Mouse (Mus musculus) forebrain, embryonic 12.5 days (tissue): ENCODE measurements around the gene Stab2. TPM values are rescaled to one million over a fixed set of nuclear protein-coding genes. Genes with fewer than 3 reads are reported as not detected.

ENCODE experiments used
- ATAC-seq: fragments of 200-750 bp; cut with Nextera tagmentation; 2 replicates; pipeline ENCODE4 v1.8.0; 2017; ENCODE audit warnings: moderate TSS enrichment; ENCODE audit not compliant: low FRiP score
- H3K27ac ChIP-seq: fragments of 300-500 bp; sonication (generic); 2 replicates; pipeline ENCODE4 v1.5.1; 2016; ENCODE audit warnings: mild to moderate bottlenecking
- H3K27me3 ChIP-seq: fragments of 300-500 bp; sonication (generic); 2 replicates; pipeline ENCODE4 v1.6.1; 2016; ENCODE audit warnings: mild to moderate bottlenecking
- H3K36me3 ChIP-seq: fragments of 300-500 bp; sonication (generic); replicated peaks from 2 replicates; pipeline ENCODE4 v1.6.1; 2016; ENCODE audit warnings: mild to moderate bottlenecking
- H3K4me1 ChIP-seq: fragments of 300-500 bp; sonication (generic); 2 replicates; pipeline ENCODE4 v1.6.1; 2016
- H3K4me2 ChIP-seq: fragments of 300-500 bp; sonication (generic); 2 replicates; pipeline ENCODE4 v1.6.1; 2016; ENCODE audit warnings: mild to moderate bottlenecking, moderate library complexity
- H3K4me3 ChIP-seq: fragments of 300-500 bp; sonication (generic); replicated peaks from 2 replicates; pipeline ENCODE4 v1.5.1; 2016; ENCODE audit warnings: mild to moderate bottlenecking
- H3K9ac ChIP-seq: fragments of 300-500 bp; sonication (generic); 2 replicates; pipeline ENCODE4 v1.6.1; 2016; ENCODE audit warnings: mild to moderate bottlenecking
- H3K9me3 ChIP-seq: fragments of 300-500 bp; sonication (generic); 2 replicates; pipeline ENCODE4 v1.6.1; 2016
- WGBS: fragments of 180-500 bp; shearing (Covaris S2); methylation state at CpG from one replicate; pipeline ENCODE4 v1.1.7; 2016; 5-methylcytosine and 5-hydroxymethylcytosine counted together
- polyA plus RNA-seq: library from polyadenylated mRNA; unstranded; fragments of >200 nt; fragmentation: Nextera tagmentation; extraction: Ambion mirVana; gene quantifications from 2 replicates; pipeline ENCODE4 v1.2.1, GENCODE M21; 2016

Stab2 gene
- polyA plus RNA-seq, 1 experiment from 2014 or later = not detected

DNA sequence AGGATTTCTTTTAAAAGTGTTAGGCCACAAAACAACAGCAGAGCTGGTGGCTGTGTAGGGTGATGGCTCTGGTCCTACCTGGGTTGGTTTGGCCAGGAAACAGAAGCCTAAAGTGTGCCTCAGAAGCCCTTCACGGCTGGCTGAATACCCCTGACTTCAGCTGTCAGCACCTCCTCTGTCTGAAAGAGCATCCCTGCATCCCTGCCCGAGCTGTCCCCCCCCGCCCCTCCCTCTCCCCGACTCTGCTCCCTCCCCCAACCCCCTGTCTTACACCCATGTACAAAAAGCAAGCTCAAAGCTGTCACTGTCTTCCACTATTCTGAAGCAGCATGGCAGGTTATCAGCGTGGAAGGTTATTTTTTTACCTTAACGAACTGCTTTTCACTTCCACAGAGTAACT, 73.4 kb downstream of the Stab2 start:
- no peak for ATAC-seq
- no peak overlapping the region for H3K9ac ChIP-seq

GRCm38 (mm10) chr10:86933906-86934305, 73.9 kb downstream of the Stab2 start:
- WGBS = 37% methylated on average over 3 of the region's 3 CpGs
- peaks cover 5% of the 10 kb centered on the region; the same call in 1 of the 2 replicates for H3K4me1 ChIP-seq
- H3K36me3 ChIP-seq = no peaks in the 10 kb centered on the region
- no peak overlapping the region for H3K4me3 ChIP-seq
- no peak overlapping the region for H3K27ac ChIP-seq
- no peak overlapping the region for H3K9ac ChIP-seq
- no peaks in the 10 kb centered on the region for H3K9me3 ChIP-seq
- no peak overlapping the region for H3K4me2 ChIP-seq
- ATAC-seq = no peak
- no peaks in the 10 kb centered on the region for H3K27me3 ChIP-seq

More for the DNA sequence above, 73.4 kb downstream of the Stab2 start:
- Histone ChIP-seq H3K27me3 (no peaks in the 10 kb centered on the region), H3K27ac (no peak overlapping the region), H3K4me1 (peaks cover 5% of the 10 kb centered on the region; the same call in 1 of the 2 replicates), H3K4me3 (no peak overlapping the region), H3K4me2 (no peak overlapping the region), H3K9me3 (no peaks in the 10 kb centered on the region), H3K36me3 (no peaks in the 10 kb centered on the region)
- 25% methylated on average over 5 of the region's 6 CpGs for WGBS

DNA sequence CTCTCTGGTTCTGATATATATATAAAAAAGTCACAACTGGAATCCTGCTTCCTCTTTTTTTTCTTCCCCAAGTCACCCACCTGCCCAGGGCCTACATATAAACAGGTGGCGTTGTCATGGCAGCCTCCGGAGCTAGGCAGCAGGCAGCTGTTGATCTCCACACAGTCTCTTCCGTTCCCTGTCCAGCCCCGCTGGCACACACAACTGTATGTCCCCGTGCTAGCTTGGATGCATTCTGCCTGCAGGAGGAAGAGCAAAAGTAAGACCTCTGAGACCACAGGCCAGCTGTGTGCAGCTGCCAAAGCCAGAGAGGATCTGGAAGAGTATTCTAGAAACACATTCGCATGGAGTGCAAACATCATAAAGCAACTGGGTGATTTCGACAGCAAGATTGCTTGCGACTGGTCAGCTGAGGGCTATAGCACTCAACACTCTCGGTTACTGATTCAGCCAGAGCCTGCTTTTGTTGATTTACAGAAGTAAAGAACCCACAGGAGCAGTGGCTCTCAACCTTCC, 74.6 kb downstream of the Stab2 start:
- no peak for ATAC-seq
- Histone ChIP-seq H3K4me1 (peaks cover 5% of the 10 kb centered on the region; the same call in 1 of the 2 replicates), H3K4me3 (no peak overlapping the region), H3K36me3 (no peaks in the 10 kb centered on the region), H3K9ac (no peak overlapping the region), H3K4me2 (no peak overlapping the region), H3K9me3 (no peaks in the 10 kb centered on the region), H3K27me3 (no peaks in the 10 kb centered on the region), H3K27ac (no peak overlapping the region)
- 81% methylated on average over 9 of the region's 9 CpGs for WGBS

GRCm38 (mm10) chr10:86923602-86924001, 84.2 kb downstream of the Stab2 start:
- no peak for ATAC-seq
- WGBS = 96% methylated on average over 1 of the region's 1 CpGs
- H3K9me3 ChIP-seq = no peaks in the 10 kb centered on the region
- no peak overlapping the region for H3K9ac ChIP-seq
- no peaks in the 10 kb centered on the region for H3K36me3 ChIP-seq
- no peaks in the 10 kb centered on the region for H3K27me3 ChIP-seq
- no peak overlapping the region for H3K27ac ChIP-seq
- H3K4me2 ChIP-seq = no peak overlapping the region
- no peak overlapping the region for H3K4me3 ChIP-seq
- no peaks in the 10 kb centered on the region for H3K4me1 ChIP-seq

DNA sequence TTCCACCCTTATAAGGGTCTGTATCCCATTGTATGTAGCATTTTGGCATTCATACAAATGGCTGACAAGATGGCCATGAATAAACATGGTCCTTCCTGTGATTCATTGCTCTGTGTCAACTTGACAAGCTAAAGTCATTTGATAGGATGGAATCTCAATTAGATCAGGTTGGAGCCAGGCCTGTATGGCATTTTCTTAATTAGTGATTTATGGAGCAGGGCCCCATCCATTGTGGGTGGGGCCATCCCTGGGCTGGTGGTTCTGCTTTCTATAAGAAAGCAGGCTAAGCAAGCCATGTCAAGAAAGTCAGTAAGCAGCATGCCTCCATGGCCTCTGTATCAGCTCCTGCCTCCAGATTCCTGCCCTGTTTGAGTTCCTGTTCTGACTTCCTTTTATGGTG, 92.2 kb downstream of the Stab2 start:
- Histone ChIP-seq H3K36me3 (no peaks in the 10 kb centered on the region), H3K27me3 (no peaks in the 10 kb centered on the region), H3K9me3 (no peaks in the 10 kb centered on the region), H3K4me3 (no peak overlapping the region), H3K4me2 (no peak overlapping the region), H3K9ac (no peak overlapping the region), H3K4me1 (no peaks in the 10 kb centered on the region), H3K27ac (no peak overlapping the region)
- ATAC-seq = no peak

DNA sequence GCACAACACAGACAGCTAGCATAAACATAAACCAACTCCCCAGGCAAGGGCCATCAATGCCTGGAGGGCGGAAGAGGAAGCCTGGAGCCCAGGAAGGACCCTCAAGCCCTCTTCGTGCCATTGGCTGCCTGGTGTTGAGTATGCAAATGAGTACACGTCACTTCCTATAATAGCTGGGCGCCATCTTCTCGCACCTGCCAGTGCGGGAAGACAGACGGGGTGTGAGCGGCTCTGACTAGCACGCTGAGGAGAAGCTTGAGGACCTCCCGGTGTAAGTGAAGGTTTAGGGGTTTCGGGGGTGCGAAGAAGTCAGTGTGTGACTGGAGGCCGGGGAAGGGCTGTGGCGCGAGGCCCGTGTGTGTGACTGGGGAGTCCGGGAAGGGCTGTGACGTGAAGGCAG, 99.3 kb downstream of the Stab2 start:
- Histone ChIP-seq H3K4me3 (no peak overlapping the region), H3K27me3 (no peaks in the 10 kb centered on the region), H3K36me3 (no peaks in the 10 kb centered on the region), H3K9me3 (peaks cover 5% of the 10 kb centered on the region; the same call in 1 of the 2 replicates), H3K9ac (no peak overlapping the region), H3K4me1 (no peaks in the 10 kb centered on the region), H3K27ac (no peak overlapping the region), H3K4me2 (no peak overlapping the region)
- no peak for ATAC-seq
- 96% methylated on average over 18 of the region's 18 CpGs for WGBS

DNA sequence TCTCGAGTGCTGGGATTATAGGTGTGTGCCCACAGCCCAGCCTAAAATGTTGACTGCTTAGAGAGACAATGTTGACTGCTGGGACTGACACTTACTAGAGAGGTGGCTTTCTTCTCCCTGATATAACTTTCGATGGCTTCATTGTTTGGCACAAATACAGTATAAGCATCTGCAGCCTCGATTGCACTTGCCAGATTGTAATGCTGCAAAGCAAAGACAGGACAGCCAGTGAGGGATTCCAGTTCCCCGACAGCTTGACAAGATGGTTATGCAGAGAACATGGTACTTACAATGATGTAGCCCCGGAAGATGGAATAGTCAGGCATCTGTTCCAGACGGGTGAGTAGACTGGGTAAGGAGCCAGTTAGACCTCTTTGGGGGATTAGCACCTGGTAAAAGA, 100.8 kb downstream of the Stab2 start:
- Histone ChIP-seq H3K27ac (no peak overlapping the region), H3K36me3 (no peaks in the 10 kb centered on the region), H3K4me1 (no peaks in the 10 kb centered on the region), H3K4me2 (no peak overlapping the region), H3K9me3 (peaks cover 5% of the 10 kb centered on the region; the same call in 1 of the 2 replicates), H3K27me3 (no peaks in the 10 kb centered on the region), H3K4me3 (no peak overlapping the region), H3K9ac (no peak overlapping the region)
- no peak for ATAC-seq
- WGBS = 78% methylated on average over 6 of the region's 6 CpGs

- Histone ChIP-seq H3K4me1 (no peaks in the 10 kb centered on the region), H3K27me3 (peaks cover 17% of the 10 kb centered on the region; the same call in 1 of the 2 replicates), H3K9me3 (no peaks in the 10 kb centered on the region), H3K36me3 (no peaks in the 10 kb centered on the region), H3K4me2 (no peak overlapping the region), H3K9ac (no peak overlapping the region), H3K27ac (no peak overlapping the region), H3K4me3 (no peak overlapping the region)
- WGBS = 81% methylated on average over 2 of the region's 2 CpGs
- no peak for ATAC-seq
Measured at GRCm38 (mm10) chr10:86895531-86895930, 112.3 kb downstream of the Stab2 start.

DNA sequence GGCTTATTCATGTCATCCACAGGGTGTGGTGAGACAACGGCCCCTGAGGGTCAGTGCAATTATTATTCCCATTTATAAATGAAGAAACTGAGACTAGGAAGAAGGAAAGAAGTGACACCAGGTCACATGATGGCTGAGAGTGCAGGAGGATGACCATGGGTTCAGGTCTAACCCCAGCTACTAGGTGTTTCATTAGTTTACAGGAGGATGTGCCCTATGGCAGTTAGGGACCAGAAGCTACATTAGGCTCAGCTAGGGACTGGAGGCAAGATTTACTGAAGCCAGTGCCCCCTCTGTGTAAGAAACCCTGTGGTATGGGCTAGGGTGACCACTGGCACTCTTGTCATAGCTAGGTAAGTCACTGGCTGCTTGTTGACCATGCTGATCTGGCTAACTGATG, 116.8 kb downstream of the Stab2 start:
- peaks cover 7% of the 10 kb centered on the region; the same call in 1 of the 2 replicates for H3K27me3 ChIP-seq
- no peaks in the 10 kb centered on the region for H3K36me3 ChIP-seq
- ATAC-seq = no peak
- H3K4me1 ChIP-seq = no peaks in the 10 kb centered on the region
- 100% methylated on average over 1 of the region's 1 CpGs for WGBS
- no peak overlapping the region for H3K4me3 ChIP-seq
- no peak overlapping the region for H3K9ac ChIP-seq
- H3K9me3 ChIP-seq = no peaks in the 10 kb centered on the region
- H3K4me2 ChIP-seq = no peak overlapping the region
- H3K27ac ChIP-seq = no peak overlapping the region

- Histone ChIP-seq H3K36me3 (no peaks in the 10 kb centered on the region), H3K4me1 (no peaks in the 10 kb centered on the region), H3K9me3 (no peaks in the 10 kb centered on the region), H3K4me3 (no peak overlapping the region), H3K27ac (no peak overlapping the region), H3K9ac (no peak overlapping the region), H3K4me2 (no peak overlapping the region), H3K27me3 (no peaks in the 10 kb centered on the region)
- WGBS = 88% methylated on average over 14 of the region's 14 CpGs
- no peak for ATAC-seq
Measured at GRCm38 (mm10) chr10:86890166-86890930, 117.5 kb downstream of the Stab2 start.

- Histone ChIP-seq H3K9ac (no peak overlapping the region), H3K36me3 (no peaks in the 10 kb centered on the region), H3K9me3 (no peaks in the 10 kb centered on the region), H3K27me3 (no peaks in the 10 kb centered on the region), H3K4me1 (no peaks in the 10 kb centered on the region), H3K27ac (no peak overlapping the region), H3K4me2 (no peak overlapping the region), H3K4me3 (no peak overlapping the region)
- ATAC-seq = no peak
Measured at GRCm38 (mm10) chr10:86889440-86889839, 118.4 kb downstream of the Stab2 start.

DNA sequence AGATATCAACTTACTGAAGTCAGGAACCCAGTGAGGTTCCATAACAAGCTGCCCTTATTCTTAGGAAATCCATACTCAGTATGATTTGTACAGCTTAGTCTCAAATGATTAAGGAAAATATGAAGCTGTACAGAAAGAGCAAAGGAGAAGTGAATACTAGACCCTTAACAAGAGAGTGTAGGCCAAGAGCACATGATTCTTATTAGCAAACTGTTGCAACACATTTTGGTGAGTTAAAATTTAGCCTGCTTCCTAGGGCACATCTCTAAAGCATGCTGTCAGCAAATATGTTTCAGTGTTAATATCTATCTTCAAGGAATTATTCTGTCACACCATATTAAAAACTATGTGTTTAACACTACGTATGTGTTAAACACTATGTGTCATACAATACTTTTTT, 121.4 kb downstream of the Stab2 start:
- Histone ChIP-seq H3K4me3 (no peak overlapping the region), H3K27me3 (no peaks in the 10 kb centered on the region), H3K4me1 (no peaks in the 10 kb centered on the region), H3K4me2 (no peak overlapping the region), H3K27ac (no peak overlapping the region), H3K9ac (no peak overlapping the region), H3K36me3 (no peaks in the 10 kb centered on the region), H3K9me3 (no peaks in the 10 kb centered on the region)
- no peak for ATAC-seq
- 86% methylated on average over 1 of the region's 1 CpGs for WGBS

DNA sequence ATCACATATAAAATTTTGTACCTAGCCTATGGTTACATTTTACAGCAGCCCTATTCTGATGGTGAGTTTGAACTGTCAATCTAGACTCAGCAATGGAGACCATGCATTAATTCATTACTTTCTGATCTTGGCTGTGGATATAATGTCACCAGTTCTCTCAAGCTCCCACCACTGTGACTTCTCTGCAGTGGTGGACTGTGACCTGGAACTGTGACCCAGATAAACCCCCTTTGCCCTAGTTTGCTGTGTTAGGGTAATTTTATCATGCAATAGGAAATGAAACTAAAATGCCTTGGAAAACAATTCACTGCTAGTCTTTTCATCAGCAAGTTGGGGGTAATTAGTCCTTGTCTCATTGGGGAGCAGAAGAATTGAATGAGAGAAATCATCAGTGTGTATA, 126.4 kb downstream of the Stab2 start:
- H3K4me1 ChIP-seq = no peaks in the 10 kb centered on the region
- H3K27ac ChIP-seq = no peak overlapping the region
- H3K4me3 ChIP-seq = no peak overlapping the region
- ATAC-seq = no peak
- H3K4me2 ChIP-seq = no peak overlapping the region
- no peak overlapping the region for H3K9ac ChIP-seq
- no peaks in the 10 kb centered on the region for H3K36me3 ChIP-seq
- H3K27me3 ChIP-seq = no peaks in the 10 kb centered on the region
- no peaks in the 10 kb centered on the region for H3K9me3 ChIP-seq
